Mouse (Mus musculus) heart, embryonic 14.5 days (tissue): ENCODE measurements at regions not wholly inside any gene's neighbourhood (a gene's known extent, or its start where the extent isn't known, plus 50 kb on each side); places are given as distances from the start of the nearest gene placed in this dataset.

ENCODE experiments used
- ATAC-seq: fragments of 200-750 bp; cut with Nextera tagmentation; 2 replicates; pipeline ENCODE4 v1.8.0; 2017; ENCODE audit warnings: low read depth, moderate TSS enrichment; ENCODE audit not compliant: insufficient number of reproducible peaks, insufficient read depth, low FRiP score
- H3K27ac ChIP-seq, 2 experiments: fragments of 200-500 bp in 1 of 2; fragments of 300-500 bp in 1 of 2; sonication (generic) in 1 of 2; replicated peaks in 1 of 2; 2 replicates each; pipeline ENCODE4 v1.5.1; 2012 to 2014; ENCODE audit warnings: low read depth in 2 of 2, low read length in 2 of 2, control low read depth in 1 of 2, mild to moderate bottlenecking in 1 of 2, mixed read lengths in 1 of 2; ENCODE audit not compliant: control insufficient read depth in 1 of 2, insufficient read depth in 1 of 2
- H3K27me3 ChIP-seq: fragments of 300-500 bp; sonication (generic); 2 replicates; pipeline ENCODE4 v1.6.1; 2014; ENCODE audit warnings: mild to moderate bottlenecking, low read length, control low read depth; ENCODE audit not compliant: control insufficient read depth, insufficient read depth
- H3K36me3 ChIP-seq: fragments of 300-500 bp; sonication (generic); 2 replicates; pipeline ENCODE4 v1.6.1; 2014; ENCODE audit warnings: mild to moderate bottlenecking, control low read depth, low read length, mixed read lengths; ENCODE audit not compliant: control insufficient read depth, insufficient read depth
- H3K4me1 ChIP-seq, 2 experiments: fragments of 200-500 bp in 1 of 2; fragments of 300-500 bp in 1 of 2; sonication (generic) in 1 of 2; 2 replicates each; pipeline ENCODE4 v1.6.1; 2012 to 2014; ENCODE audit warnings: low read length in 2 of 2, control low read depth in 1 of 2, mixed read lengths in 1 of 2; ENCODE audit not compliant: control insufficient read depth in 2 of 2, insufficient read depth in 2 of 2
- H3K4me2 ChIP-seq: fragments of 300-500 bp; sonication (generic); 2 replicates; pipeline ENCODE4 v1.6.1; 2014; ENCODE audit warnings: mild to moderate bottlenecking, low read length
- H3K4me3 ChIP-seq, 2 experiments: fragments of 200-500 bp in 1 of 2; fragments of 300-500 bp in 1 of 2; sonication (generic) in 1 of 2; 2 replicates each; pipeline ENCODE4 v1.5.1; 2012 to 2014; ENCODE audit warnings: low read length in 2 of 2, mild to moderate bottlenecking in 2 of 2, control low read depth in 1 of 2, low read depth in 1 of 2, moderate library complexity in 1 of 2; ENCODE audit not compliant: control insufficient read depth in 1 of 2, insufficient read depth in 1 of 2
- H3K9ac ChIP-seq: fragments of 300-500 bp; sonication (generic); 2 replicates; pipeline ENCODE4 v1.6.1; 2014; ENCODE audit warnings: mild to moderate bottlenecking, low read length
- H3K9me3 ChIP-seq: fragments of 300-500 bp; sonication (generic); 2 replicates; pipeline ENCODE4 v1.6.1; 2016; ENCODE audit warnings: low read length, control low read depth; ENCODE audit not compliant: control insufficient read depth
- WGBS: fragments of 180-500 bp; shearing (Covaris S2); extraction: QIAGEN DNeasy Blood & Tissue Kit; methylation state at CpG from one replicate; pipeline ENCODE4 v1.1.7; 2014; 5-methylcytosine and 5-hydroxymethylcytosine counted together

DNA sequence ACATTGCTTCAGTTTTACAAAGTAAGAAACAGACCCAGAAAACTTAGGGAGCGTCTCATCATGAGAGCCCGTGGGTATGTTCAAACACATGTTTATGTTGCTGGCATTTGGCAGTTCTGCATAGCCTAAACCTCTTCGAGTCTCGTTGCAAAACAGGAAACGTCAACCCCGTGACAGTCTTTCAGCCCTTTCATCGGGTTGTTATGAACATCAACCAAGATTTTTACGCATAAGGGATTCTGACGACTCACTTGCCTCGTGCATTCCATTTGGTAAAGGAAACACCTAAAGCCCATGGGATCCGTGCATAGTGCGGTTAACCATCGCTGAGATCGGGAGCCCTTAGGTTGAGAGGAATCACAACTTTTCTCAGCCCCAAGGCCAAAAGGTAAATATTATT, 115.7 kb downstream of the Gpam start:
- H3K4me3 ChIP-seq, result no peak overlapping the region
- 87% methylated on average over 14 of the region's 14 CpGs for WGBS
- no peak for ATAC-seq

DNA sequence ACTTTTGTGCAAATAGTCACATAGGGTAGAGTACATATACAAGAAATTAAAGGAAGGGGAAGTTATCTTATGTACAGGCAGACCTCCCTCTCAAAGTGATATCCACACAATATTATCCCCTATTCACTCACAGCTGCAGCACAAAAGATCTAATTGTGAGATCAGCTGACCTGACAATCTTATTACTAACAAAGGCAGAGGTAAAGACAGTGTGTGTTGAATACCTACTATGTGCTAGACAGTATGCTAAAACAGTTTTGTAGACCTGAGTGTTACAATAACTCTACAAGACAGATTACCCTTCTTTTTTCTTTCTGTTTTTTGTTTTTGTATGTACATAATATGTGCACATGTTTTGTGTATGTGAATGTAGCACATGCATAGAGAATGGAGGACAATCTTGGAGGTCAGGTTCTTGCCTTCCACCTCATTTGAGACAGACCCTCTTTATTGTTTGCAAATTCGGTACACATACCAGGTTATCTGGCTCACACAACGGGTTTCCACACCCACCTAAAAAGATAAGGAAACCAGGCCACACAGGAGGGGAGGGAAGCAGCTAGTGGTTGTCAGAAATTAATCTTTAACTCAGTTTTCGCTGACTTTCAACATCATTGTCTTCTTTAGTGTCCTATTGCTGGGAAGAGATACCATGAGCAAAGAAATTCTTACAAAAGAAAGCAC, 118.4 kb downstream of the Gpam start:
- no peak overlapping the region for H3K4me2 ChIP-seq
- 55% methylated on average over 3 of the region's 3 CpGs for WGBS

More for the DNA sequence above, 115.7 kb downstream of the Gpam start:
- no peaks in the 10 kb centered on the region for H3K4me1 ChIP-seq
- H3K36me3 ChIP-seq, result no peaks in the 10 kb centered on the region
- no peak overlapping the region for H3K9ac ChIP-seq
- H3K4me2 ChIP-seq, result no peak overlapping the region
- H3K9me3 ChIP-seq, result 0 out of 2 replicates have a peak, but pooled peaks cover under 1% of the 10 kb centered on the region
- H3K27me3 ChIP-seq, result no peaks in the 10 kb centered on the region
- no peak overlapping the region for H3K27ac ChIP-seq

DNA sequence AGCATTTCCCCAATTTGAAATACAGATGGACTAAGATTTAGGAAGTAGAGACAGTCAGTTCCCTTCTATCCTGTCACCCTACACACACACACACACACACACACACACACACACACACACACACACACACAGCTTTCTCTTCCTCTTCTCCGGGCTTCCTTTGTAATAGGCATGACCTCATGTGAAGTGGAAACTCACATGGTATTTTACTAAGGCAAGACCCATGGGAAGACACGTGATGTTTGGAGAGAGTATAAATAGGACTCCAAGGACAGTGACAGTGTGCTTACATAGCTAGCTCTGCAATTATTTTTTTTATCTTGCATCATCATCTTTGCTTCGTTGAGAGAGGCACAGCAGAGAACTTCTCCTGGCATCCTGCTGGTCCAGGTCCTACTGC, 137.1 kb downstream of the Gpam start:
- no peak overlapping the region for H3K4me2 ChIP-seq
- no peak for ATAC-seq
- H3K36me3 ChIP-seq, result no peaks in the 10 kb centered on the region
- H3K9ac ChIP-seq, result no peak overlapping the region
- no peaks in the 10 kb centered on the region for H3K4me1 ChIP-seq
- no peak overlapping the region for H3K27ac ChIP-seq
- H3K27me3 ChIP-seq, result no peaks in the 10 kb centered on the region
- WGBS, result 56% methylated on average over 3 of the region's 3 CpGs
- no peak overlapping the region for H3K4me3 ChIP-seq
- H3K9me3 ChIP-seq, result no peaks in the 10 kb centered on the region

More for the DNA sequence above, 118.4 kb downstream of the Gpam start:
- no peak for ATAC-seq
- no peak overlapping the region for H3K9ac ChIP-seq
- peaks cover 4% of the 10 kb centered on the region; the same call in 1 of the 2 replicates for H3K9me3 ChIP-seq
- H3K27ac ChIP-seq, result no peak overlapping the region
- no peaks in the 10 kb centered on the region for H3K4me1 ChIP-seq
- H3K4me3 ChIP-seq, result no peak overlapping the region
- no peaks in the 10 kb centered on the region for H3K36me3 ChIP-seq
- no peaks in the 10 kb centered on the region for H3K27me3 ChIP-seq

DNA sequence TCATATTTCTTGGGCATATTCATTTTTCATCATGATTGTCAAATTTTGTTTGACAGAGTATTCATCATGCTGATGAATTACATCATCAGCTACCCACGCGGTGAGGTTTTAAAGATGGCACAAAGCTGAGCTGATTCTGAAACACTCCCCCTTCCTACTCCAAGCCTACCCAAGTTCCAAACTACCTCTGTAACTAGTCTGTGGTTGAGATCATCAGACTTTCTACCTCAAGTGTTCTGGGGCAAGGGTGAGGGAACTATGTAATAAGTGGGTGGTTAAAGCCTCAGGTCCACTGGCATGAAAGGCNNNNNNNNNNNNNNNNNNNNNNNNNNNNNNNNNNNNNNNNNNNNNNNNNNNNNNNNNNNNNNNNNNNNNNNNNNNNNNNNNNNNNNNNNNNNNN, 142.5 kb downstream of the Gpam start:
- Histone ChIP-seq H3K9me3 (no peaks in the 10 kb centered on the region), H3K36me3 (no peaks in the 10 kb centered on the region), H3K4me1 (no peaks in the 10 kb centered on the region), H3K9ac (no peak overlapping the region), H3K4me2 (no peak overlapping the region), H3K27me3 (no peaks in the 10 kb centered on the region), H3K4me3 (no peak overlapping the region), H3K27ac (no peak overlapping the region)
- no peak for ATAC-seq
- 91% methylated on average over 2 of the region's 2 CpGs for WGBS

DNA sequence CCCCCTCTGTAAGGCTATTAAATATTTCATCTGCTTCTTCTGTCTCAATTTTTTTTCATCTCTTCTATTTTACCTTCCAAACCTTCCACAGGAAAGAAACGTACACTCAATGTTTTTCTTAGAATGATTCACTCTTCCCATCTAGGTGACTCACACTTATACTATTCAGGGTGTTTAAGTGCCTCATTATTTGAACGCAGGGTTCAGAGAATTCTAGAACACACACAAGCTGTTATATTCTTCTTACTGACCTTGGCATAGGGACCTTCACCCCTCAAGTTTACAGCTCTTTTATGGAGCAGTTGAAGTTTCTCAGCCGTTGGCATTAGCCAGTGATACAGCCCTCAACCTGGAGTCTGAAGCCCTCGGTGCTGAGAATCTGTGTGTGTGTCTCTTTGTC, 144.2 kb downstream of the Gpam start:
- Histone ChIP-seq H3K4me2 (no peak overlapping the region), H3K4me3 (no peak overlapping the region), H3K9ac (no peak overlapping the region), H3K27me3 (no peaks in the 10 kb centered on the region), H3K4me1 (no peaks in the 10 kb centered on the region), H3K36me3 (no peaks in the 10 kb centered on the region), H3K27ac (no peak overlapping the region), H3K9me3 (no peaks in the 10 kb centered on the region)
- WGBS, result 43% methylated on average over 4 of the region's 4 CpGs
- no peak for ATAC-seq

DNA sequence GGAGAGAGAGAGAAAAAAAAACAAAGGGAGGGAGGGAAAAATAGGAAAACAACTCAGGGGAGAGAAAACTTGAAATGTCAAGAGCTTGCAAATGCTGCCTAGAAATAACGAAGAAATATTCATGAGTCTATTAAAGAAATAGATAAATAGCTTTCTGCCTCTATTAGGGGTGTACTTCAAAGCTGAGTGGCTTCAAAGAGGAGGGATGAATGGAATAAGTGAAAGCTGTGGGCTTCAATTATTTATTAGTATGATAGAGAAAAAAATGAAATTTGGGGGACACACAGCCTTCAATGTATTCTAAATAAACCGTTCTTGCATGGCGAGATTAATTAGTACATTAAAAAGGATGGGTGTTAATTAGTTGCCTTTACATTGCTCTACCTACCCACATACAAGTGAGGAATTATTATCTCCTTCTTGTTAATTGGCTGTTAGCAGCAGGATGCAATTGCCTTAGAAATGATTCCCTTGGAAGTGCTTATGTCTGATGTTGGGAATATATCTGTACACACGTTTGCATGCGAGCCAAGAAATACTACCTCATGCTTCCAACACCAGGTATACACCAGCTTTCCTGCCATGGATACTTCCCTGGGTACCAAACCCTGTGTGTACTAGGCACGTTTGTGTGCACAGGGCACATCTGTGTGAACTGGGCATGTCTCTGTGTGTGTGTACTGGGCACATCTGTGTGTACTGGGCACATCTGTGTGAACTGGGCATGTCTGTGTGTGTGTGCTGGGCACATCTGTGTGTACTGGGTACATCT, 155.4 kb downstream of the Gpam start:
- Histone ChIP-seq H3K36me3 (no peaks in the 10 kb centered on the region), H3K4me3 (no peak overlapping the region), H3K27me3 (no peaks in the 10 kb centered on the region), H3K4me1 (no peaks in the 10 kb centered on the region), H3K9me3 (no peaks in the 10 kb centered on the region), H3K27ac (no peak overlapping the region), H3K4me2 (no peak overlapping the region), H3K9ac (no peak overlapping the region)
- 81% methylated on average over 6 of the region's 6 CpGs for WGBS
- ATAC-seq, result no peak

DNA sequence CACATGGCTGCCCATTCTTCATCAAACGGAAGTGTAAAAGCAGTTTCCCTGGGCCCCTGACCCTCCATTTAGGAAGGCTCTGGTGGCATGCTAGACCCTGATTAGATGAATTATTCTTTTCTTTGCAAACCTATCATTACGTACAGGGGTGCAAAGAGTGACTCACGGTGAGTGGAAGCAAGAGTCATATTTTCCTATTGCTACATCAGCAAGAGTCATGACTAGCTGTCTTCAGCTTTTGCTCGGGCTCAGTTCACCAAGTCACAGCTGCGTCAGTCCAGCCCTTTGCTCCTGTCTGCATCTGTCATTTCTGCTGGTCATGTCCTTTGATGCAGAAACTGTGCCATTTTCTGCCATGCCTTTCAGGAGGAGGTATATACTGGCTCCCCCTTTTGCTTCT, 168.7 kb downstream of the Gpam start:
- no peak overlapping the region for H3K9ac ChIP-seq
- WGBS, result 63% methylated on average over 5 of the region's 5 CpGs
- H3K4me1 ChIP-seq, result no peaks in the 10 kb centered on the region
- H3K4me3 ChIP-seq, result no peak overlapping the region
- H3K36me3 ChIP-seq, result no peaks in the 10 kb centered on the region
- no peak overlapping the region for H3K27ac ChIP-seq
- no peaks in the 10 kb centered on the region for H3K27me3 ChIP-seq
- no peak overlapping the region for H3K4me2 ChIP-seq
- H3K9me3 ChIP-seq, result 0 out of 2 replicates have a peak, but pooled peaks cover 5% of the 10 kb centered on the region
- no peak for ATAC-seq
